27 mouse cellular contexts compared by ENCODE assay signal in the genomic region with DNA sequence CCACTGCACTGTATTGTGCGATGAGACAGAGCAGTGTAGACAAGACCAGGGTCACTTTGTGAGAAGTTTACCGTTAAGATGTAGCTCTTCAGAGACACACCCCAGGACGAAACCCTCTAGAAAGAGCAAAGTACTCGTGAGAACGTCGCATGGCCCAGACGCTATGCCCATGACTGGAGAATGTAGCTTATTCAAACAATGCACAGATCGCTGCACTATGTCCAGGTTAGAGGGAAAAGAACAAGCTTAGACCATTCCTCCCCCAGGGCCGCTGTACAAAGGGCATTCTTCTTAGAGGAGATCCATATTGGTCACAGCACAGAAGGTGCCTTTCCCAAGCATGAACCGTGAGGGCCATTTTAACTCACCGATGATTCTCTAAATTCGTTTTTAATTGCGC. TPM values are rescaled to one million over a fixed set of nuclear protein-coding genes. Genes with fewer than 3 reads are reported as not detected.
A peak's percentile ranks its signal among the peaks of the same experiment; 100 is the strongest.
DNase-seq lines count a peak whose midpoint lies in the region; ATAC-seq and TF ChIP-seq lines count a peak whose summit lies in the region.
"Had no signal": no experiment of that assay in that cellular context is flagged by ENCODE, and none has a peak within 500 bp of the region (broad histone marks: within the 10 kb centered on the region; RNA-seq: fewer than 3 reads in every experiment).

No protein-coding gene starts in this region.

- no peaks in the 10 kb centered on the region for H3K9me3 ChIP-seq in heart, embryonic 11.5 days (replicated peaks; ENCODE audit: control insufficient read depth, low read length)
- H3K9me3 ChIP-seq in heart, postnatal 0 days (replicated peaks; ENCODE audit: control insufficient read depth, low read length), result no peaks in the 10 kb centered on the region
- H3K9me3 ChIP-seq in lung, postnatal 0 days (ENCODE audit: low read length), result no peaks in the 10 kb centered on the region
- H3K9me3 ChIP-seq: embryonic facial prominence, embryonic 10.5 days; forebrain, embryonic 15.5 days; G1E; limb, embryonic 13.5 days; liver, embryonic 12.5 days; midbrain, embryonic 12.5 days had no signal

- no peak overlapping the region for H3K4me3 ChIP-seq in heart, embryonic 11.5 days (ENCODE audit: low read depth, low read length)
- no peak overlapping the region for H3K4me3 ChIP-seq in heart, postnatal 0 days (ENCODE audit: low read depth, low read length)
- no peak overlapping the region for H3K4me3 ChIP-seq in lung, postnatal 0 days (ENCODE audit: low read depth, low read length)
- H3K4me3 ChIP-seq: embryonic facial prominence, embryonic 10.5 days; forebrain, embryonic 15.5 days; limb, embryonic 13.5 days; liver, embryonic 12.5 days; midbrain, embryonic 12.5 days had no signal

- 73% methylated on average over 13 of the region's 13 CpGs for WGBS in heart, embryonic 11.5 days (ENCODE audit: insufficient replicate concordance)
- 62% methylated on average over 13 of the region's 13 CpGs for WGBS in heart, postnatal 0 days
- WGBS in lung, postnatal 0 days, result 69% methylated on average over 13 of the region's 13 CpGs

- no peak for ATAC-seq in heart, embryonic 11.5 days (replicated peaks; ENCODE audit: insufficient number of reproducible peaks, low FRiP score, low TSS enrichment)
- no peak for ATAC-seq in heart, postnatal 0 days (ENCODE audit: insufficient read depth, low read depth)
- ATAC-seq in lung, postnatal 0 days, result peak; percentile 61
- ATAC-seq: forebrain, embryonic 15.5 days; hindbrain, postnatal 0 days; liver, embryonic 12.5 days; Patski had no signal

- H3K4me2 ChIP-seq in heart, embryonic 11.5 days, result no peak overlapping the region
- no peak overlapping the region for H3K4me2 ChIP-seq in heart, postnatal 0 days (ENCODE audit: low read depth, low read length)
- no peak overlapping the region for H3K4me2 ChIP-seq in lung, postnatal 0 days (replicated peaks; ENCODE audit: low read depth, low read length)
- H3K4me2 ChIP-seq: forebrain, embryonic 15.5 days; limb, embryonic 13.5 days; liver, embryonic 12.5 days; midbrain, embryonic 12.5 days had no signal

- H3K4me1 ChIP-seq in heart, embryonic 11.5 days (ENCODE audit: control insufficient read depth, insufficient read depth, low read length), result peaks cover 55% of the 10 kb centered on the region
- H3K4me1 ChIP-seq in heart, postnatal 0 days (ENCODE audit: control insufficient read depth, insufficient read depth), result peaks cover 59% of the 10 kb centered on the region
- H3K4me1 ChIP-seq in lung, postnatal 0 days (ENCODE audit: insufficient read depth, low read depth, low read length), result peaks cover 13% of the 10 kb centered on the region; the same call in 1 of the 2 replicates

- no peaks in the 10 kb centered on the region for H3K36me3 ChIP-seq in heart, embryonic 11.5 days (ENCODE audit: control insufficient read depth, insufficient read depth, low read length)
- no peaks in the 10 kb centered on the region for H3K36me3 ChIP-seq in heart, postnatal 0 days (replicated peaks; ENCODE audit: control insufficient read depth, insufficient read depth, low read length)
- H3K36me3 ChIP-seq in lung, postnatal 0 days (ENCODE audit: insufficient read depth, low read length), result no peaks in the 10 kb centered on the region
- H3K36me3 ChIP-seq: embryonic facial prominence, embryonic 10.5 days; forebrain, embryonic 15.5 days; limb, embryonic 13.5 days; liver, embryonic 12.5 days; midbrain, embryonic 12.5 days had no signal

- H3K27ac ChIP-seq in heart, embryonic 11.5 days (ENCODE audit: low read depth, low read length), result peak overlapping the region; percentile 54; the same call in 1 of the 2 replicates
- peak overlapping the region; percentile 69 for H3K27ac ChIP-seq in heart, postnatal 0 days (ENCODE audit: low read depth)
- H3K27ac ChIP-seq in lung, postnatal 0 days (ENCODE audit: low read length), result peak overlapping the region; percentile 66; the same call in 1 of the 2 replicates
- H3K27ac ChIP-seq: embryonic facial prominence, embryonic 10.5 days; forebrain, embryonic 15.5 days; hindbrain, postnatal 0 days; limb, embryonic 13.5 days; liver, embryonic 12.5 days; midbrain, embryonic 12.5 days had no signal

- 0 out of 2 replicates have a peak overlapping the region, but pooled peaks have one; percentile 22 for H3K9ac ChIP-seq in heart, embryonic 11.5 days (ENCODE audit: low read depth, low read length)
- H3K9ac ChIP-seq in heart, postnatal 0 days (replicated peaks; ENCODE audit: low read depth, low read length), result no peak overlapping the region
- H3K9ac ChIP-seq in lung, postnatal 0 days (replicated peaks; ENCODE audit: low read depth), result no peak overlapping the region
- H3K9ac ChIP-seq: forebrain, embryonic 15.5 days; limb, embryonic 13.5 days; liver, embryonic 12.5 days; midbrain, embryonic 12.5 days had no signal

- TF ChIP-seq EP300 in heart, postnatal 0 days (IDR thresholded peaks at IDR 0.05; ENCODE audit: low read depth), result no peak
- peak; percentile 39; the same call in 1 of the 2 replicates for TF ChIP-seq EP300 in lung, postnatal 0 days (IDR thresholded peaks at IDR 0.05)

- TF ChIP-seq CTCF in heart, postnatal 0 days (IDR thresholded peaks at IDR 0.05; ENCODE audit: low read depth), result no peak
- no peak for TF ChIP-seq CTCF in lung, postnatal 0 days (IDR thresholded peaks at IDR 0.05)

- no peaks in the 10 kb centered on the region for H3K27me3 ChIP-seq in heart, embryonic 11.5 days (ENCODE audit: control insufficient read depth, insufficient read depth, low read length)
- no peaks in the 10 kb centered on the region for H3K27me3 ChIP-seq in heart, postnatal 0 days (ENCODE audit: control insufficient read depth, insufficient read depth, low read length)
- H3K27me3 ChIP-seq in lung, postnatal 0 days (replicated peaks; ENCODE audit: insufficient read depth, low read length), result no peaks in the 10 kb centered on the region
- H3K27me3 ChIP-seq: CH12.LX; forebrain, embryonic 15.5 days; limb, embryonic 13.5 days; liver, embryonic 12.5 days; midbrain, embryonic 12.5 days; Patski had no signal

- DNase-seq in heart, adult 8-10 months (ENCODE audit: low spot score), result no peak
- DNase-seq in heart, postnatal 0 days (ENCODE audit: low spot score), result no peak
- DNase-seq in heart, adult 11 months, result no peak
- peak; percentile 36 for DNase-seq in lung, postnatal 0 days (ENCODE audit: low spot score)
- DNase-seq in lung, postnatal 10 days, result no peak
- peak; percentile 75 for DNase-seq in yolk sac, embryonic 10.5 days (ENCODE audit: low spot score)
- DNase-seq: adrenal gland, postnatal 36 days; B cell, adult 2 months; cerebellum, postnatal 10 days; gastrocnemius, postnatal 14 days; kidney, adult 18-20 months; kidney, postnatal 14 days; layer of hippocampus, postnatal 36 days; lung, adult 18-20 months; right cerebral cortex, postnatal 14 days; thymus, adult 18-20 months; thymus, postnatal 4 days had no signal

RNA-seq across cellular contexts. Expression of gene Ank, which starts 35.9 kb away (rescaled TPM):
- 11.9 and 13.5 TPM in 2 replicates for polyA plus RNA-seq in heart, embryonic 11.5 days (2014; fragmentation: Nextera tagmentation; extraction: Ambion mirVana)
- total RNA-seq in heart, adult 8-10 months (2022), result 100 to 1,000 TPM; 216 to 229 (median 226) TPM
- total RNA-seq in heart, postnatal 0 days (2014; rRNA removed; ENCODE audit: low replicate concordance), result 30.6 and 33.7 TPM in 2 replicates
- 18.8 and 21.2 TPM in 2 replicates for polyA plus RNA-seq in heart, postnatal 0 days (2015; fragmentation: Nextera tagmentation; extraction: Ambion mirVana)
- 6.8 and 9.3 TPM in 2 replicates for polyA plus RNA-seq in lung, postnatal 0 days (2015; fragmentation: Nextera tagmentation; extraction: Ambion mirVana)

Comparison
In these comparisons a context has a peak if more than half of its experiments do, and no peak if none do; other contexts are left out.
1. DNase-seq: peak in lung, postnatal 0 days (single experiment) and yolk sac, embryonic 10.5 days (single experiment); none in heart, adult 8-10 months (single experiment), heart, postnatal 0 days (single experiment), heart, adult 11 months (single experiment) and lung, postnatal 10 days (single experiment).
2. Peak in every context shown above with its lines, with median percentiles within 50 percentile points of each other: H3K27ac ChIP-seq.